Mouse (Mus musculus) CH12.LX (cell line): ENCODE results near the gene Vmn2r90. TPM values are rescaled to one million over a fixed set of nuclear protein-coding genes. Genes with fewer than 3 reads are reported as not detected.
A peak's percentile ranks its signal among the peaks of the same experiment; 100 is the strongest.

ENCODE experiments used
- DNase-seq: peaks from one replicate; pipeline ENCODE4 v3.0.0-alpha.2; 2013; ENCODE audit errors: extremely low read depth
- H3K27ac ChIP-seq: 2 replicates; pipeline ENCODE4 v1.5.1; 2012; ENCODE audit warnings: low read depth, mild to moderate bottlenecking, control low read depth, moderate library complexity; ENCODE audit not compliant: insufficient read depth
- H3K27me3 ChIP-seq: replicated peaks from 2 replicates; pipeline ENCODE3; 2012; ENCODE audit warnings: inconsistent platforms
- H3K36me3 ChIP-seq, 2 experiments: replicated peaks in 1 of 2; 2 replicates each; pipeline versions ENCODE3 to v1.6.1; 2012; ENCODE audit warnings: inconsistent platforms in 1 of 2, low read length in 1 of 2, mild to moderate bottlenecking in 1 of 2, mixed read lengths in 1 of 2, moderate library complexity in 1 of 2; ENCODE audit not compliant: control insufficient read depth in 1 of 2, insufficient read depth in 1 of 2
- H3K4me1 ChIP-seq, 2 experiments: 2 replicates each; pipeline ENCODE4 v1.6.1; 2012; ENCODE audit warnings: inconsistent platforms in 1 of 2, moderate library complexity in 1 of 2; ENCODE audit not compliant: insufficient read depth in 2 of 2, control insufficient read depth in 1 of 2
- H3K4me2 ChIP-seq: 2 replicates; pipeline ENCODE4 v1.6.1; 2012; ENCODE audit warnings: low read depth, mild to moderate bottlenecking, control low read depth; ENCODE audit not compliant: poor library complexity, insufficient read depth, severe bottlenecking
- H3K4me3 ChIP-seq, 3 experiments: fragments of 150-350 bp in 1 of 3; sonication (generic) in 1 of 3; replicated peaks in 1 of 3; 2 replicates each; pipeline versions ENCODE3 to v1.5.1; 2011 to 2012; ENCODE audit warnings: low read depth in 2 of 3, low read length in 2 of 3, mild to moderate bottlenecking in 2 of 3, moderate library complexity in 2 of 3, control low read depth in 1 of 3, improper control_type of control experiment in 1 of 3, inconsistent platforms in 1 of 3, mixed read lengths in 1 of 3; ENCODE audit not compliant: poor library complexity in 1 of 3
- H3K79me2 ChIP-seq: replicated peaks from 2 replicates; pipeline ENCODE4 v1.6.1; 2012; ENCODE audit warnings: mild to moderate bottlenecking, moderate library complexity; ENCODE audit not compliant: control insufficient read depth, poor library complexity, insufficient read depth, severe bottlenecking; ENCODE audit errors: extremely low read depth
- H3K9ac ChIP-seq: 2 replicates; pipeline ENCODE4 v1.6.1; 2012; ENCODE audit warnings: low read depth, mild to moderate bottlenecking, control low read depth, moderate library complexity; ENCODE audit not compliant: insufficient read depth
- H3K9me3 ChIP-seq: replicated peaks from 2 replicates; pipeline ENCODE3; 2012; ENCODE audit warnings: low read length, inconsistent platforms, mixed read lengths
- CHD1 ChIP-seq: IDR thresholded peaks from 2 replicates; pipeline ENCODE4 v1.6.1; 2012; ENCODE audit warnings: low read depth, low read length, improper control_type of control experiment, inconsistent platforms
- CTCF ChIP-seq, 2 experiments: IDR thresholded peaks in 1 of 2; conservative IDR thresholded peaks in 1 of 2; 2 replicates each; pipeline ENCODE4 v1.5.1; 2011 to 2012; ENCODE audit warnings: low read depth in 2 of 2, low read length in 2 of 2, improper control_type of control experiment in 1 of 2, inconsistent platforms in 1 of 2, mild to moderate bottlenecking in 1 of 2, moderate library complexity in 1 of 2
- ELF1 ChIP-seq: IDR thresholded peaks from 2 replicates; pipeline ENCODE4 v1.6.1; 2014; ENCODE audit warnings: low read depth, mild to moderate bottlenecking, inconsistent platforms, low read length, improper control_type of control experiment
- EP300 ChIP-seq: IDR thresholded peaks from 2 replicates; pipeline ENCODE4 v1.6.1; 2011; ENCODE audit warnings: low read length, improper control_type of control experiment
- HCFC1 ChIP-seq: IDR thresholded peaks from 2 replicates; pipeline ENCODE4 v1.6.1; 2012; ENCODE audit warnings: low read depth, mild to moderate bottlenecking, inconsistent platforms, low read length, improper control_type of control experiment
- JUN ChIP-seq: IDR thresholded peaks from 2 replicates; pipeline ENCODE4 v1.6.1; 2011; ENCODE audit warnings: low read depth, mild to moderate bottlenecking, low read length, improper control_type of control experiment, moderate library complexity; ENCODE audit not compliant: insufficient read depth
- JUND ChIP-seq: conservative IDR thresholded peaks from 2 replicates; pipeline ENCODE4 v1.6.1; 2011; ENCODE audit warnings: low read depth, low read length, improper control_type of control experiment
- MAFK ChIP-seq: IDR thresholded peaks from 2 replicates; pipeline ENCODE4 v1.6.1; 2011; ENCODE audit warnings: low read length, improper control_type of control experiment; ENCODE audit not compliant: insufficient replicate concordance
- MAX ChIP-seq: IDR thresholded peaks from 2 replicates; pipeline ENCODE4 v1.6.1; 2011; ENCODE audit warnings: low read length, improper control_type of control experiment
- MAZ ChIP-seq: IDR thresholded peaks from 2 replicates; pipeline ENCODE4 v1.6.1; 2012; ENCODE audit warnings: low read depth, mild to moderate bottlenecking, inconsistent platforms, low read length, improper control_type of control experiment, moderate library complexity
- MEF2A ChIP-seq: IDR thresholded peaks from 2 replicates; pipeline ENCODE4 v1.6.1; 2014; ENCODE audit warnings: low read depth, mild to moderate bottlenecking, inconsistent platforms, low read length, improper control_type of control experiment, borderline replicate concordance
- RAD21 ChIP-seq: IDR thresholded peaks from 2 replicates; pipeline ENCODE4 v1.6.1; 2011; ENCODE audit warnings: low read depth, mild to moderate bottlenecking, low read length, improper control_type of control experiment, moderate library complexity
- SMC3 ChIP-seq: IDR thresholded peaks from 2 replicates; pipeline ENCODE4 v1.6.1; 2011; ENCODE audit warnings: low read depth, low read length, improper control_type of control experiment
- TBP ChIP-seq: conservative IDR thresholded peaks from 2 replicates; pipeline ENCODE4 v1.6.1; 2011; ENCODE audit warnings: low read depth, low read length, improper control_type of control experiment
- UBTF ChIP-seq: IDR thresholded peaks from 2 replicates; pipeline ENCODE4 v1.6.1; 2012; ENCODE audit warnings: low read depth, mild to moderate bottlenecking, inconsistent platforms, low read length, improper control_type of control experiment, moderate library complexity
- ZC3H11A ChIP-seq: IDR thresholded peaks from 2 replicates; pipeline ENCODE4 v1.6.1; 2012; ENCODE audit warnings: low read depth, mild to moderate bottlenecking, inconsistent platforms, low read length, improper control_type of control experiment
- ZMIZ1 ChIP-seq: IDR thresholded peaks from 2 replicates; pipeline ENCODE4 v1.6.1; 2012; ENCODE audit warnings: low read depth, mild to moderate bottlenecking, inconsistent platforms, low read length, improper control_type of control experiment
- ZNF384 ChIP-seq: IDR thresholded peaks from 2 replicates; pipeline ENCODE4 v1.6.1; 2012; ENCODE audit warnings: low read depth, low read length, improper control_type of control experiment, inconsistent platforms
- dilution Hi-C: fragments of 300-500 bp; cut with MboI; formaldehyde crosslinking; loops from 2 replicates; pipeline ENCODE4 v1.14.3; 2020; ENCODE audit warnings: low sequenced_read_pairs; ENCODE audit not compliant: extremely low pct_unique_long_range_greater_than_20kb, extremely low pct_ligation_motif_present
- in situ Hi-C: fragments of 300-500 bp; cut with MboI; formaldehyde crosslinking; loops from 3 replicates; pipeline ENCODE4 v1.14.3; 2019; ENCODE audit warnings: low sequenced_read_pairs, low pct_ligation_motif_present, low pct_unique_long_range_greater_than_20kb, mixed read lengths
- polyA plus RNA-seq: library from polyadenylated mRNA; unstranded; fragments of >175 nt; gene quantifications from 2 replicates; pipeline ENCODE4 v1.2.1, GENCODE M21; 2012; ENCODE audit warnings: low read depth; ENCODE audit not compliant: insufficient read length
- total RNA-seq, 2 experiments: library from RNA; depleted of rRNA; stranded (reverse); fragments of 300-350 nt in 1 of 2; fragments of >200 nt in 1 of 2; gene quantifications; 2 replicates each; pipeline ENCODE4 v1.2.3; 2012 to 2014

The Vmn2r90 gene
- total and polyA plus RNA-seq, 3 experiments = 0.09 to 0.11 TPM; not detected in 1

GRCm38 (mm10) chr17:17764206-17764605, 60.7 kb downstream of the Vmn2r90 start:
- Histone ChIP-seq H3K4me3 (no peak overlapping the region), H3K4me1 (no peaks in the 10 kb centered on the region), H3K4me2 (no peak overlapping the region), H3K79me2 (no peaks in the 10 kb centered on the region), H3K9ac (no peak overlapping the region), H3K27me3 (no peaks in the 10 kb centered on the region), H3K36me3 (no peaks in the 10 kb centered on the region), H3K27ac (no peak overlapping the region), H3K9me3 (no peaks in the 10 kb centered on the region)
- dilution Hi-C loops (no loop called here), in situ Hi-C loops (loop anchor here (10.0 kb wide), 1 partner anchor 81 kb away; no protein-coding TSS in a partner anchor)
- TF ChIP-seq ZNF384 (no peak), UBTF (no peak), CTCF (conservative IDR thresholded peaks at IDR 0.05 in 1 of 2, IDR thresholded peaks at IDR 0.05 in 1 of 2; ENCODE audit: low read depth in 2 of 2, low read length in 2 of 2) (no peak), HCFC1 (no peak), JUND (no peak), SMC3 (no peak), JUN (no peak), CHD1 (no peak), MAFK (no peak), ZMIZ1 (no peak)
- no peak for DNase-seq

GRCm38 (mm10) chr17:17766481-17766880, 62.9 kb downstream of the Vmn2r90 start:
- dilution Hi-C loops = no loop called here

More at GRCm38 (mm10) chr17:17766481-17766880, 62.9 kb downstream of the Vmn2r90 start:
- DNase-seq = peak; percentile 81
- Histone ChIP-seq H3K4me1 (no peaks in the 10 kb centered on the region), H3K36me3 (no peaks in the 10 kb centered on the region), H3K4me3 (no peak overlapping the region), H3K27ac (no peak overlapping the region), H3K9me3 (no peaks in the 10 kb centered on the region), H3K9ac (no peak overlapping the region), H3K4me2 (no peak overlapping the region), H3K27me3 (no peaks in the 10 kb centered on the region), H3K79me2 (no peaks in the 10 kb centered on the region)
- TF ChIP-seq TBP (no peak), MAZ (no peak), CTCF (conservative IDR thresholded peaks at IDR 0.05 in 1 of 2, IDR thresholded peaks at IDR 0.05 in 1 of 2; ENCODE audit: low read depth in 2 of 2, low read length in 2 of 2) (peak; percentile 66 to 90), JUND (no peak), SMC3 (peak; percentile 68), MAX (no peak), ZC3H11A (no peak), RAD21 (peak; percentile 92), ZNF384 (no peak), HCFC1 (no peak), ELF1 (0 out of 2 replicates have a peak, but pooled peaks have one; percentile 24), EP300 (no peak), MEF2A (no peak)
- in situ Hi-C loops = loop anchor here (5.0 to 10.0 kb wide), 2 partner anchors 78 to 131 kb away; no protein-coding TSS in a partner anchor

Other genes with a start within 250 kb of the Vmn2r90 start
- 34.6 and 36.5 TPM in 2 replicates for gene Lnpep, start 78.7 kb upstream of the Vmn2r90 start, total RNA-seq (2012; rRNA removed)
- 33.6 and 36.6 TPM in 2 replicates for gene Lnpep, start 78.7 kb upstream of the Vmn2r90 start, total RNA-seq (2014; rRNA removed)
- gene Lnpep, start 78.7 kb upstream of the Vmn2r90 start, polyA plus RNA-seq = 19.1 and 40.8 TPM in 2 replicates
- gene Spaca6, start 123.4 kb downstream of the Vmn2r90 start, total RNA-seq (2012; rRNA removed) = not detected in 2 replicates
- gene Spaca6, start 123.4 kb downstream of the Vmn2r90 start, total RNA-seq (2014; rRNA removed) = not detected in 2 replicates
- 0.67 TPM in 1 of 2 replicates, not detected in the other for gene Spaca6, start 123.4 kb downstream of the Vmn2r90 start, polyA plus RNA-seq
- not detected in 2 replicates for gene Has1, start 151.5 kb downstream of the Vmn2r90 start, total RNA-seq (2012; rRNA removed)
- gene Has1, start 151.5 kb downstream of the Vmn2r90 start, total RNA-seq (2014; rRNA removed) = not detected in 2 replicates
- not detected in 2 replicates for gene Has1, start 151.5 kb downstream of the Vmn2r90 start, polyA plus RNA-seq
- gene Fpr1, start 180.2 kb downstream of the Vmn2r90 start, total RNA-seq (2012; rRNA removed) = not detected in 2 replicates
- not detected in 2 replicates for gene Fpr1, start 180.2 kb downstream of the Vmn2r90 start, total RNA-seq (2014; rRNA removed)
- not detected in 2 replicates for gene Fpr1, start 180.2 kb downstream of the Vmn2r90 start, polyA plus RNA-seq
- not detected in 2 replicates for gene Fpr2, start 184.1 kb downstream of the Vmn2r90 start, total RNA-seq (2012; rRNA removed)
- not detected in 2 replicates for gene Fpr2, start 184.1 kb downstream of the Vmn2r90 start, total RNA-seq (2014; rRNA removed)
- not detected in 2 replicates for gene Fpr2, start 184.1 kb downstream of the Vmn2r90 start, polyA plus RNA-seq
- gene Fpr3, start 184.1 kb downstream of the Vmn2r90 start, total RNA-seq (2012; rRNA removed) = not detected in 2 replicates
- not detected in 2 replicates for gene Fpr3, start 184.1 kb downstream of the Vmn2r90 start, total RNA-seq (2014; rRNA removed)
- not detected in 2 replicates for gene Fpr3, start 184.1 kb downstream of the Vmn2r90 start, polyA plus RNA-seq